Comparison of ENCODE assay signal across 8 mouse cellular contexts in genomic region chr2:38643625-38644427, GRCm38 (mm10). TPM values are rescaled to one million over a fixed set of nuclear protein-coding genes. Genes with fewer than 3 reads are reported as not detected.
DNase-seq lines count a peak whose midpoint lies in the region; ATAC-seq and TF ChIP-seq lines count a peak whose summit lies in the region.

Gene Psmb7, minus strand, starts transcription at chr2:38644087.

- no peak within 1 kb of the TSS for H3K27ac ChIP-seq in cortical plate, adult 2 months (ENCODE audit: insufficient read depth, low read length)

- peak within 1 kb of the TSS; percentile 68 for H3K4me3 ChIP-seq in cortical plate, adult 2 months (ENCODE audit: insufficient read depth, low read length)
- H3K4me3 ChIP-seq in megakaryocyte, embryonic 14.5 days (replicated peaks), result peak within 1 kb of the TSS; percentile 95

- DNase-seq in gastrocnemius, adult 8-10 months (ENCODE audit: low spot score in 2 of 2), result peak; percentile 83 to 85
- DNase-seq in hindlimb bud, embryonic 11.5 days (ENCODE audit: extremely low spot score, low read depth, low spot score), result peak; percentile 84
- DNase-seq in left cerebral cortex, adult 8-10 months (ENCODE audit: low spot score in 2 of 2), result peak; percentile 63 to 85
- DNase-seq in right cerebral cortex, postnatal 10 days (ENCODE audit: low spot score in 2 of 2), result peak; percentile 94
- DNase-seq in urinary bladder, postnatal 25 days (ENCODE audit: low spot score), result peak; percentile 83

- H3K9me3 ChIP-seq in megakaryocyte, embryonic 14.5 days, result peaks cover 9% of the 10 kb centered on the region

- no peaks in the 10 kb centered on the region for H3K27me3 ChIP-seq in megakaryocyte, embryonic 14.5 days (replicated peaks)

- no peak; the same call in 1 of the 2 replicates for TF ChIP-seq POLR2A in cortical plate, adult 2 months (IDR thresholded peaks at IDR 0.05; ENCODE audit: extremely low read depth, insufficient read depth, low read length)

- peaks cover 6% of the 10 kb centered on the region for H3K4me1 ChIP-seq in cortical plate, adult 2 months (ENCODE audit: control insufficient read depth, insufficient read depth, low read length)
- H3K4me1 ChIP-seq in megakaryocyte, embryonic 14.5 days, result peaks cover 45% of the 10 kb centered on the region

- no peak for TF ChIP-seq CTCF in cortical plate, adult 2 months (IDR thresholded peaks at IDR 0.05; ENCODE audit: extremely low read depth, insufficient read depth, low read length)

- peak; percentile 94 for ATAC-seq in activated CD4-positive, CD25-positive, alpha-beta regulatory T cell, adult 4 months

- peaks cover 33% of the 10 kb centered on the region for H3K36me3 ChIP-seq in megakaryocyte, embryonic 14.5 days (replicated peaks; ENCODE audit: low read length)

RNA-seq across cellular contexts. Expression of gene Psmb7, which starts in this region (rescaled TPM):
- polyA plus RNA-seq in activated CD4-positive, CD25-positive, alpha-beta regulatory T cell, adult 4 months (2017; shearing (Covaris generic)), result 100 to 1,000 TPM; 116 to 139 TPM
- polyA plus RNA-seq in cortical plate, adult 2 months (2012; rRNA removed), result 236 and 242 TPM in 2 replicates
- 100 to 1,000 TPM; 311 to 333 (median 328) TPM for total RNA-seq in gastrocnemius, adult 8-10 months (2022)
- total RNA-seq in left cerebral cortex, adult 8-10 months (2022), result 100 to 1,000 TPM; 199 to 208 (median 202) TPM
- 12.4 TPM in 1 of 2 replicates, not detected in the other for polyA plus RNA-seq in megakaryocyte, embryonic 14.5 days (2012; ENCODE audit: insufficient read depth, low replicate concordance)
